Mouse (Mus musculus) C2C12 (cell line): Measurements from ENCODE around the gene Myo3a.

Experiments used
- CEBPB ChIP-seq: IDR thresholded peaks from one replicate; pipeline ENCODE4 v1.6.1; 2011; ENCODE audit warnings: low read depth, mild to moderate bottlenecking, control low read depth, moderate library complexity
- CTCF ChIP-seq: IDR thresholded peaks from one replicate; pipeline ENCODE4 v1.5.1; 2011; ENCODE audit not compliant: control insufficient read depth, insufficient read depth, insufficient read length
- MAX ChIP-seq: IDR thresholded peaks from one replicate; pipeline ENCODE4 v1.6.1; 2011; ENCODE audit warnings: mild to moderate bottlenecking, control low read depth
- MYOG ChIP-seq: IDR thresholded peaks from one replicate; pipeline ENCODE4 v1.6.1; 2011; ENCODE audit not compliant: control insufficient read depth, insufficient read length; ENCODE audit errors: extremely low read depth

GRCm38 (mm10) chr2:22619416-22619815, 392.1 kb downstream of the Myo3a start:
- TF ChIP-seq MYOG (no peak), MAX (no peak), CTCF (no peak), CEBPB (no peak)
